Mouse (Mus musculus) stomach, adult 2 months (tissue): ENCODE data around the gene Hmgb3. TPM values are rescaled to one million over a fixed set of nuclear protein-coding genes. Genes with fewer than 3 reads are reported as not detected.

ENCODE experiments used
- polyA plus RNA-seq: library from polyadenylated mRNA; depleted of rRNA; stranded (reverse); fragments of >200 nt; gene quantifications from 2 replicates; pipeline ENCODE4 v1.2.3, GENCODE M21; 2012; rRNA removed

The Hmgb3 gene
- 5.0 and 8.7 TPM in 2 replicates for polyA plus RNA-seq

GRCm38 (mm10) chrX:71555415-71556114 lies at the start of gene Hmgb3:
Gene Hmgb3 (plus strand): TSS chrX:71555918.

Other genes starting within 250 kb of the Hmgb3 start
- gene Mtmr1, start 191.2 kb upstream of the Hmgb3 start, polyA plus RNA-seq = 2.4 TPM in 2 replicates
- 1.5 and 2.0 TPM in 2 replicates for gene Cd99l2, start 63.1 kb upstream of the Hmgb3 start, polyA plus RNA-seq
- gene Gpr50, start 107.7 kb downstream of the Hmgb3 start, polyA plus RNA-seq = 0.04 TPM in 1 of 2 replicates, not detected in the other